Mouse (Mus musculus): ENCODE measurements around the gene Fhit. TPM values are rescaled to one million over a fixed set of nuclear protein-coding genes. Genes with fewer than 3 reads are reported as not detected.

Fhit gene
- polyA plus RNA-seq, 1 experiment from 2014 or later: 6.8 TPM

DNA sequence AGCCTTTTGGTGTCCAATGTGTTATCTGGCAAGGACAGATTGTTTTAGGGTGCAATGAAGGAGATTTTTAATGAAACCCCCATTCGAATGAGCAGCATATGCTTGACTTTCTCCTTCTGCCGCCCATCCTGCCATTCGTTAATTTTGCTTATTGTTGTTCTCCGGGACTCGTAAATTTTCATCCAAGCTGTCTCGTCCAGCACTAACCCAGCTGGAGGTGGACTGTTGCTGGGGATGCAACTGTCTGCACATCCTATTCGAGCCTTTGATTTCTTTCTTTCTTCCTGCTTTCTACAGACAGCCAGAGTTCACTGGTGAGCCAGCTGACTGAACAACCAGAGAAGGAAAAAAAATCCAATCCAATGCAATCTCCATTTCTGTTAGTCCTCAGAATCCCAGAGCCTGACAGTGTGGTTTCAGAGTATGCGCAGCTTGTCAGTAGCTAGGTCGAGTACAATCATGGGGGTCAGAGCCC, 1350.0 kb downstream of the Fhit start:
- Histone ChIP-seq H3K4me2 (no peak overlapping the region), H3K9me3 (no peaks in the 10 kb centered on the region)

DNA sequence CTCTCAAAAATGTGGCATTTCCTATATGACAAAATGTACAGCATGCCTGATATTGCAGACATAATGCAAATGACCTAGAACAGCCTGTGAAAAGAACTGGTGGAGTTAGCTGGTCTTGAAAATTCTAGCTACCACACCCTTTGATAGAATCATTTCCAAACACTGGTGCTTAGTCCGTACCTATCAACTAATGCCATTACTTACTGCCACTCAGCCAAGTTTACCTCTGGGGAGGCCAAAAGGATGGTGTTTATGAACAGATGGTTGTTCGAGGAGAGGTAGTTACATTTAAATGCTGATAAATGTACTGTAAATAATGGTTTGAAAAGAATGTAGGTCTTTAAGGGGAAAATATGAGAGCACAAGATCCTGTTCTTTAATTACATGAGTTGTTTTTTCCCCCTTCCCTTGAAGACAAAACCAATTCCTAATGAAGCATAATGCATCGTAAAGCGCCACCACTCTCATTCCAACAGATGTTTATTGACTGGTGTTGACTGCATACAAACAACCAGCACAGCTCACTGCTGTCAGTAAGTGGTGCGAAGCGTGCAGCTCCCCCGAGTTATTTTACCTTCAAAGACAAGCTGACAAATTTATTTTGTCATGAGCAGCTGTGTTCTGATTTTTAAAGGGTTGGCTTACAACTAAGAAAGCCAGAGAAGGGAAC, 1350.5 kb downstream of the Fhit start:
- H3K9ac ChIP-seq: no peak overlapping the region
- H3K27me3 ChIP-seq: no peaks in the 10 kb centered on the region
- no peak for ATAC-seq (ENCODE audit: insufficient number of reproducible peaks, insufficient read depth, low FRiP score, low TSS enrichment, low read depth)
- H3K27ac ChIP-seq: no peak overlapping the region
- no peak overlapping the region for H3K4me3 ChIP-seq
- peaks cover 18% of the 10 kb centered on the region for H3K4me1 ChIP-seq
- 63% methylated on average over 7 of the region's 7 CpGs for WGBS
- H3K9me3 ChIP-seq: no peaks in the 10 kb centered on the region
- H3K36me3 ChIP-seq: no peaks in the 10 kb centered on the region
- no peak overlapping the region for H3K4me2 ChIP-seq

More for the DNA sequence above, 1350.0 kb downstream of the Fhit start:
- Histone ChIP-seq H3K27ac (no peak overlapping the region), H3K9ac (no peak overlapping the region), H3K4me3 (no peak overlapping the region), H3K36me3 (no peaks in the 10 kb centered on the region), H3K27me3 (no peaks in the 10 kb centered on the region), H3K4me1 (peaks cover 24% of the 10 kb centered on the region)
- WGBS: 63% methylated on average over 9 of the region's 9 CpGs
- ATAC-seq (ENCODE audit: insufficient number of reproducible peaks, insufficient read depth, low FRiP score, low TSS enrichment, low read depth): no peak

DNA sequence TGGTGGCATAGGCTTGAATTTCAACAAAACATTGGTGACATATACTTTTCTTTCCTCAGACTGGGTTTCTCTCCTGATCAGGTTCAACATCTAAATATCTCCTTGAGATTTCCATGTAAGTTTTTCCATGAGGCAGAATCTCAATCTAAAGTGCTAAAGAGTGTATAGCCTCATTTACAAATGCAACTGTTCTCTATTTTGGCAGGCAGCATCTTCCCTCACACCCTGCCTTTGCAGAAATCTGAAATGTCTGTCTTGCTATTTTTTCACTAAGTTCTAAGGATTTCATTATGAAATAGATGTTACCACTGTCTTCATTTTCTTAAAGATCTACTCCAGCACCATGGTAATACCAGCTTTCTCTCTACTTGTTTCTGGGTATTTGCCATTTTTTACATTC, 1368.4 kb downstream of the Fhit start:
- Histone ChIP-seq H3K9ac (no peak overlapping the region), H3K4me2 (no peak overlapping the region), H3K4me1 (no peaks in the 10 kb centered on the region), H3K27me3 (no peaks in the 10 kb centered on the region), H3K4me3 (no peak overlapping the region), H3K9me3 (no peaks in the 10 kb centered on the region), H3K36me3 (no peaks in the 10 kb centered on the region), H3K27ac (no peak overlapping the region)
- no peak for ATAC-seq (ENCODE audit: insufficient number of reproducible peaks, insufficient read depth, low FRiP score, low TSS enrichment, low read depth)

DNA sequence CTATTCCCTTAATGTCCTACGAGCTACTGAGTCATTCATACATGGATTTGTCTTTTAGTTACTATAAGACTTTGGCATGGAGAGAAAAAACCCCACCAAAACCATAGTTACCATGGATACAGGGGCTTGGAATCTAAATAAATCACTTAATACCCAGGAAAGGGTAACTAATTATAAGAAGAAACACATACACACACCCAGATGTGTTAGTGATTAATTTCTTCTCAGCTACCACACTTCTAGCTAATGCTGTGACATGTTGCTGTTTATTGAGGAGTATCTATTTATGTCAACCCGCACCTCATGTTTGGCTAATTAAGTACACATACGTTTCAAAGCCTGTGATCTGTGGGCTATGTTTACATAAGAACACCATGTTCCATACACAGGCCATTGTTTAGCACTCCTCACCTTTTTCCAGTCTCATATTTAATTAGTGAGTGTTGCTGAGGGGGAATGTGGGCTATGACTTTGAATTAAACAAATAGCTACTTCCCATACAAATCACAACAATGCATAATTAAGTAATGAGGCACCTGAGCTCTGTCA, 1373.4 kb downstream of the Fhit start:
- H3K4me1 ChIP-seq: no peaks in the 10 kb centered on the region
- H3K9ac ChIP-seq: no peak overlapping the region
- H3K27me3 ChIP-seq: no peaks in the 10 kb centered on the region
- 65% methylated on average over 3 of the region's 3 CpGs for WGBS
- H3K4me2 ChIP-seq: no peak overlapping the region
- H3K4me3 ChIP-seq: no peak overlapping the region
- no peaks in the 10 kb centered on the region for H3K9me3 ChIP-seq
- H3K27ac ChIP-seq: no peak overlapping the region
- no peaks in the 10 kb centered on the region for H3K36me3 ChIP-seq
- ATAC-seq (ENCODE audit: insufficient number of reproducible peaks, insufficient read depth, low FRiP score, low TSS enrichment, low read depth): no peak

DNA sequence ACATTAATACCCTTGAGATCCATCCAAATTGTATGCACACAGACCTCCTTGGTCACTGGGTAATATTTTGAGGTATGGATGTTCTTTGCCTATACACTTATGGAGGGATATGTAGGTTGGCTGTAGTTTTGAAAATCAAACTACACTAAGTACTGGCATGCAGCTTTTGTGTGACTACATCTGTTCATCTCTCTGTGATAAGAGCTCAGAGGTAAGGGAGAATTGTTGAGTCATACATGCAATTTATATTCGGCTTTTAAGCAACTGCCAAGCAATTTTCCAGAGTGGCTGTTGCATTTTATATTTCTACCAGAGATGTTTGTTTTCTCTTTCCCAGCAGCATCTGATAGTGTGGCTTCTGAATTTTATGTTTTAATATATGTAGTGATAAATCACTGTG, 1374.4 kb downstream of the Fhit start:
- Histone ChIP-seq H3K4me2 (no peak overlapping the region), H3K4me1 (no peaks in the 10 kb centered on the region), H3K9ac (no peak overlapping the region), H3K27me3 (no peaks in the 10 kb centered on the region), H3K36me3 (no peaks in the 10 kb centered on the region), H3K4me3 (no peak overlapping the region), H3K9me3 (no peaks in the 10 kb centered on the region), H3K27ac (no peak overlapping the region)
- no peak for ATAC-seq (ENCODE audit: insufficient number of reproducible peaks, insufficient read depth, low FRiP score, low TSS enrichment, low read depth)
- 79% methylated on average over 1 of the region's 1 CpGs for WGBS

DNA sequence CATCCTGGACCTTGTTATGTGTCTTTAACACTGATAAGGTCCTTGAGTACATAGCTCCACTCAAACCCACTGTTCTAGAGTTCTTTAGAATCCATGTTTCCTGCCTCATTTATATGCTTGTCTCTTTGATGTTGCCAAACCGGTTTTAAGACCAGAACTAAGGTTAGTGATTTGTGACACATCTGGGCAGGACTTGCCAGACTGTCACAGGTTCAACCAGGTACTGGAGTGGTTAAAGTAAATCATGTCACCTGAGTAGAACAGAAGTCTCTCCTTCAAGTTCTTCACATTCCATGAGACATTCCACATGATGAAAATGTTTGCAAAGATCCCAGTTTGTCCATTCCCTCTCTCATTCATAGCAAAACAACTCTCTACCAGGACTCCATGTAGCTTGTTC, 1376.0 kb downstream of the Fhit start:
- H3K36me3 ChIP-seq: no peaks in the 10 kb centered on the region
- no peak overlapping the region for H3K4me2 ChIP-seq
- no peak for ATAC-seq (ENCODE audit: insufficient number of reproducible peaks, insufficient read depth, low FRiP score, low TSS enrichment, low read depth)
- no peaks in the 10 kb centered on the region for H3K27me3 ChIP-seq
- H3K4me3 ChIP-seq: no peak overlapping the region
- no peak overlapping the region for H3K27ac ChIP-seq
- H3K9ac ChIP-seq: no peak overlapping the region
- WGBS: 50% methylated on average over 1 of the region's 1 CpGs
- H3K9me3 ChIP-seq: no peaks in the 10 kb centered on the region
- no peaks in the 10 kb centered on the region for H3K4me1 ChIP-seq

DNA sequence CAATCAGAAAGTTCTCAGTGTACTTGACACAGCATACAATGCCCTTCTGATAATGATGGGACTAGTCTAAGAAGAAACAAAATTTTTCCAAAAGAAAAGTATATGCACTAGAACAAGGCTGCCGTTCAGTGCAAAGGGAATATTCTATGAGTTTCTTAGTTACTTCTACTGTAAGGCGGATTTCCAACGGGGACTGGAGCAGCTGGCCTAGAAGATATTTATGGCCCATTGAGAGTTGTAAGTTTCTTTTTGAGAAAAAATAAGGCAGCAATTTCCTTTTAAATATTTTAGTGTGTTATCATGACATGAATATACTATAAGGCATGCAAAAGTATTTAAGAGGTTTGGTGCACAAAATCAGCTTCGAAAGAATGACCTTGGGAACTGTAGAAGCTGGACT, 1410.5 kb downstream of the Fhit start:
- no peak overlapping the region for H3K4me3 ChIP-seq
- H3K27me3 ChIP-seq: no peaks in the 10 kb centered on the region
- H3K9me3 ChIP-seq: no peaks in the 10 kb centered on the region
- H3K9ac ChIP-seq: no peak overlapping the region
- no peaks in the 10 kb centered on the region for H3K4me1 ChIP-seq
- no peaks in the 10 kb centered on the region for H3K36me3 ChIP-seq
- 88% methylated on average over 4 of the region's 4 CpGs for WGBS
- H3K27ac ChIP-seq: no peak overlapping the region
- no peak overlapping the region for H3K4me2 ChIP-seq
- ATAC-seq (ENCODE audit: insufficient number of reproducible peaks, insufficient read depth, low FRiP score, low TSS enrichment, low read depth): no peak

DNA sequence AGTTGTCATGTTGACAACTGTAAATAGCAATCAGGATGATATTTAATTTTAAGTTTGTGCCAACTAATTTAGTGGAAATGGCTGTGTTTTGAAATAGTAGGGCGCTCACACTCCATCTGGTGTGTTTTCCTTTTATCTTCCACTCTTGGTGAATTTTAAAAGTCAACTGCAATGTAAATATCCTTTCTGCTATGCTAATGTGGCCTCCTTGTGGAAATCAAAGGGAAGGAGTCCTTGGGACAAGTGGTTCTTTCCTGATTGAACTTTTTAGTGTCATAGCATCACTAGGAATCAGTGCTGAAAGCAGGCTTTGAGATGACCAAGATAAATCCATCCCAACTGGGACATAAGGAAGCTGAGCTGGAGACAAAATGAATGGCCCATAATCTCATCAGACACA, 1413.1 kb downstream of the Fhit start:
- H3K4me1 ChIP-seq: no peaks in the 10 kb centered on the region
- H3K9me3 ChIP-seq: no peaks in the 10 kb centered on the region
- H3K4me2 ChIP-seq: no peak overlapping the region
- no peaks in the 10 kb centered on the region for H3K27me3 ChIP-seq
- H3K9ac ChIP-seq: no peak overlapping the region
- 89% methylated on average over 1 of the region's 1 CpGs for WGBS
- no peak for ATAC-seq (ENCODE audit: insufficient number of reproducible peaks, insufficient read depth, low FRiP score, low TSS enrichment, low read depth)
- H3K27ac ChIP-seq: no peak overlapping the region
- H3K4me3 ChIP-seq: no peak overlapping the region
- H3K36me3 ChIP-seq: no peaks in the 10 kb centered on the region

DNA sequence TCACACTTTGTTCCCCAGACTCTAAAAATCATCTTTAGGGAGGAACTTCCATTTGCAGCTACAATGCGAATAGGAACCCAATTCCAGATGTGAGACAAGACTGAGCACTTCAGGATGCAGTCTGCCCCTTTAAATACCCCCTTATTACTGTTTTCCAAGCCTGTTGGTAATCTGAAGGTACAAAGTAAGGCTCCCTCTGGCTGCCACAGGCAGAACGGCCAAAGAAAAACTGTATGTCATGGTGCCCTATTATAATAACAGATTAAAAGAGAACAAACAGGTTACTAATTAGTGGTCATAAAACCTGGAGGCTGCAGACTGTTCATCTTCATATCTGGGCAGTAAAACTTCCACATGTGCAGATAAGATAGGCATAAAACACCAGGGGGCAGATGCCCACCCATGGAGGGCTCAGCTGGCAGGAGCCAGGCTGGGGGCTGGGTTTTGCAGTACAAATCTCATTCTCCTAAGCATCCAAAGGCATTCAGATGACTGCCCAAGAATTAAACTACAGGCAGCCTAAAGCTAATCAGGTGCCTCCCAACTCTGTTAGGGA, 1439.8 kb downstream of the Fhit start:
- Histone ChIP-seq H3K27ac (no peak overlapping the region), H3K9ac (no peak overlapping the region), H3K4me3 (no peak overlapping the region), H3K4me1 (no peaks in the 10 kb centered on the region), H3K36me3 (no peaks in the 10 kb centered on the region), H3K4me2 (no peak overlapping the region), H3K27me3 (no peaks in the 10 kb centered on the region), H3K9me3 (no peaks in the 10 kb centered on the region)
- ATAC-seq (ENCODE audit: insufficient number of reproducible peaks, insufficient read depth, low FRiP score, low TSS enrichment, low read depth): no peak
- WGBS: 28% methylated on average over 2 of the region's 2 CpGs

DNA sequence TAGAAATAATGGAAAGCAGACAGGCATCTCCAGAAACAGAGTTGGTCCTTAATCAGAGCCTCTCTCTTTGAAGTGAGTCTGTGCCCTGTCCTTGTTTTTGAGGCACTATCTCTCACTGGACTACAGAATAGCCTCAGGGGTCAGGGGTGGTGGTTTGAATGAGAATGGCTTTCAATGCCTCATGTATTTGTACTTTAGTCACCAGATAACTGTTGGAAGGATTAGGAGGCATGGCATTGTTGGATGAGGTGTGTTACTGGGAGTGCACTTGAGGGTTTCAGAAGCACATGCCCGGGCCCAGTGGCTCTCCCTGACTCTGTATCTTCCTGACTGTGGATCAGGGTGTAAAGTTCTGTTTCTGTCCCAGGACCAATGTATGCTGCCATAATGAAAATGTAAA, 1463.2 kb downstream of the Fhit start:
- Histone ChIP-seq H3K9ac (no peak overlapping the region), H3K4me2 (no peak overlapping the region), H3K27me3 (no peaks in the 10 kb centered on the region), H3K36me3 (no peaks in the 10 kb centered on the region), H3K4me3 (no peak overlapping the region), H3K9me3 (no peaks in the 10 kb centered on the region), H3K4me1 (no peaks in the 10 kb centered on the region), H3K27ac (no peak overlapping the region)
- no peak for ATAC-seq (ENCODE audit: insufficient number of reproducible peaks, insufficient read depth, low FRiP score, low TSS enrichment, low read depth)
- 77% methylated on average over 1 of the region's 1 CpGs for WGBS

DNA sequence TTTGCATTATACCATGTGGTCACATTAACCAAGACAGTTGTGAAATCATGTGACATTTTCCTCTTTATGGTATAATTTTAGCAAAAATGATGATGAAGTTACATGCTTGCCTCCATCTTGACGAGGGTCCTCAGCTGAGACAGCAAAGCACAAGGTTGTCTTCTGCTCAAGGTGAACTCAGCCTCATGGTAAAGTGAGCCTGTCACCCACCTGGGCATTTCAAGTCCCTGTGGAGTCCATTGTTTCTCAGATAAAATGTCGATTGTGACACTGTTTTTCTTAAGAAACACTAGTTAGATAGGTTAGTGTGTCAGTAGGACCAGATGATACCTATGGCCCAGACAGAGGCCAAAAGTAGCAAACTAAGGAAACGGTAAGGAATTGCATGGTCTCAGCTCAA, 1464.7 kb downstream of the Fhit start:
- no peak for ATAC-seq (ENCODE audit: insufficient number of reproducible peaks, insufficient read depth, low FRiP score, low TSS enrichment, low read depth)
- no peak overlapping the region for H3K4me3 ChIP-seq
- no peaks in the 10 kb centered on the region for H3K4me1 ChIP-seq
- no peak overlapping the region for H3K4me2 ChIP-seq
- no peaks in the 10 kb centered on the region for H3K27me3 ChIP-seq
- H3K36me3 ChIP-seq: no peaks in the 10 kb centered on the region
- WGBS: 77% methylated on average over 3 of the region's 3 CpGs
- H3K9ac ChIP-seq: no peak overlapping the region
- no peaks in the 10 kb centered on the region for H3K9me3 ChIP-seq
- H3K27ac ChIP-seq: no peak overlapping the region

DNA sequence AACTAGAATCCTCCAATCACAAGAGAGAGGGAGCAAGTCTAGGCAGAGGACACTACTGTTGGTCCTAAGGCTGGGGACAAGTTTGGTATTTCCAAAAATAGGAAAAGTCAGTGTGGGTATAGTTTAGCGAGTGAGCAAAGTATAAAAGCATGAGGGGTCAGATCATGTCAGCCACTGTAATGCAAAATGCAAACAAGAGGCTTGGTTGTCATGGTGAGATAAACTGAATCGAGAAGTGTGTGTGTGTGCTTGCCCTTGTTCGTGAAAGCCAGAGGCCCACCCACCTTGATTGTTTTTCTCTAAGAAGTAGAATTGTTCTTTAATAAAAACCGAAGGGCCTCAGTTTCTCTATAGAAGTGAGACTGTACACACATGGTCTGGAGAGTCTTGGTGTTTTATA, 1465.8 kb downstream of the Fhit start:
- no peak overlapping the region for H3K27ac ChIP-seq
- no peaks in the 10 kb centered on the region for H3K9me3 ChIP-seq
- H3K36me3 ChIP-seq: no peaks in the 10 kb centered on the region
- no peak overlapping the region for H3K4me3 ChIP-seq
- no peak for ATAC-seq (ENCODE audit: insufficient number of reproducible peaks, insufficient read depth, low FRiP score, low TSS enrichment, low read depth)
- no peaks in the 10 kb centered on the region for H3K4me1 ChIP-seq
- no peak overlapping the region for H3K9ac ChIP-seq
- WGBS: 64% methylated on average over 4 of the region's 4 CpGs
- no peak overlapping the region for H3K4me2 ChIP-seq
- H3K27me3 ChIP-seq: no peaks in the 10 kb centered on the region

Data from embryonic facial prominence, embryonic 13.5 days (tissue).